Mouse (Mus musculus) yolk sac, embryonic 10.5 days (tissue): ENCODE measurements around the gene Trf.

ENCODE experiments used
- DNase-seq: peaks from one replicate; pipeline ENCODE4 v3.0.0-alpha.2; 2017; ENCODE audit warnings: low spot score

Trf gene

GRCm38 (mm10) chr9:103230151-103230951 is at the start of gene Trf, which contains the start of gene Gm20425:
Gene Trf, minus strand, starts transcription at chr9:103230444.
Gene Gm20425, minus strand, starts transcription at chr9:103230307.
- DNase-seq: peak; percentile 90

GRCm38 (mm10) chr9:103276876-103277275 is 46.6 kb upstream of the Trf start:
- DNase-seq: no peak

- DNase-seq: no peak
These were observed 45.4 kb upstream of the Trf start for GRCm38 (mm10) chr9:103275676-103276075.

GRCm38 (mm10) chr9:103274819-103275218 is 44.6 kb upstream of the Trf start:
- DNase-seq: peak; percentile 72

- no peak for DNase-seq
These were observed 40.9 kb upstream of the Trf start for GRCm38 (mm10) chr9:103271104-103271503.

GRCm38 (mm10) chr9:103265778-103266177 is 35.5 kb upstream of the Trf start:
- no peak for DNase-seq

- DNase-seq: no peak
These were observed 22.7 kb upstream of the Trf start for GRCm38 (mm10) chr9:103252906-103253305.

- DNase-seq: no peak
These were observed 18.4 kb upstream of the Trf start for GRCm38 (mm10) chr9:103248618-103249017.

GRCm38 (mm10) chr9:103246526-103247168 is 16.4 kb upstream of the Trf start:
- DNase-seq: no peak

- peak; percentile 86 for DNase-seq
These were observed 13.4 kb upstream of the Trf start for GRCm38 (mm10) chr9:103243640-103244039.

- peak; percentile 81 for DNase-seq
These were observed 11.0 kb upstream of the Trf start for GRCm38 (mm10) chr9:103241206-103241605.

GRCm38 (mm10) chr9:103239471-103239870 is 9.2 kb upstream of the Trf start:
- DNase-seq: no peak

- DNase-seq: peak; percentile 87
These were observed 4.4 kb upstream of the Trf start for GRCm38 (mm10) chr9:103234565-103235165.

GRCm38 (mm10) chr9:103234059-103234458 is 3.8 kb upstream of the Trf start:
- DNase-seq: peak; percentile 69

- DNase-seq: peak; percentile 36
These were observed 2.8 kb upstream of the Trf start for GRCm38 (mm10) chr9:103233006-103233395.

GRCm38 (mm10) chr9:103232232-103233005 is 2.2 kb upstream of the Trf start:
- peak; percentile 7 for DNase-seq

GRCm38 (mm10) chr9:103229037-103229867 is 992 bp downstream of the Trf start:
- DNase-seq: peak; percentile 48

GRCm38 (mm10) chr9:103228370-103229003 is 1.8 kb downstream of the Trf start:
- peak; percentile 60 for DNase-seq

GRCm38 (mm10) chr9:103227760-103228159 is 2.5 kb downstream of the Trf start:
- DNase-seq: peak; percentile 35

GRCm38 (mm10) chr9:103226806-103227205 is 3.4 kb downstream of the Trf start:
- DNase-seq: peak; percentile 13

GRCm38 (mm10) chr9:103225464-103225863 is 4.8 kb downstream of the Trf start:
- DNase-seq: no peak
